Mouse (Mus musculus) CH12.LX (cell line): Measurements from ENCODE around the gene Ddx39.

Experiments used
- BHLHE40 ChIP-seq: IDR thresholded peaks from 2 replicates; pipeline ENCODE4 v1.6.1; 2011; ENCODE audit warnings: mild to moderate bottlenecking, low read depth, low read length, improper control_type of control experiment
- CTCF ChIP-seq, 2 experiments: IDR thresholded peaks in 1 of 2; conservative IDR thresholded peaks in 1 of 2; 2 replicates each; pipeline ENCODE4 v1.5.1; 2011 to 2012; ENCODE audit warnings: low read depth in 2 of 2, low read length in 2 of 2, improper control_type of control experiment in 1 of 2, inconsistent platforms in 1 of 2, mild to moderate bottlenecking in 1 of 2, moderate library complexity in 1 of 2
- EP300 ChIP-seq: IDR thresholded peaks from 2 replicates; pipeline ENCODE4 v1.6.1; 2011; ENCODE audit warnings: low read length, improper control_type of control experiment
- HCFC1 ChIP-seq: IDR thresholded peaks from 2 replicates; pipeline ENCODE4 v1.6.1; 2012; ENCODE audit warnings: low read depth, mild to moderate bottlenecking, inconsistent platforms, low read length, improper control_type of control experiment
- MAX ChIP-seq: IDR thresholded peaks from 2 replicates; pipeline ENCODE4 v1.6.1; 2011; ENCODE audit warnings: low read length, improper control_type of control experiment
- MEF2A ChIP-seq: IDR thresholded peaks from 2 replicates; pipeline ENCODE4 v1.6.1; 2014; ENCODE audit warnings: low read depth, mild to moderate bottlenecking, inconsistent platforms, low read length, improper control_type of control experiment, borderline replicate concordance
- MYC ChIP-seq: IDR thresholded peaks from 2 replicates; pipeline ENCODE4 v1.6.1; 2011; ENCODE audit warnings: low read depth, mild to moderate bottlenecking, improper control_type of control experiment, low read length
- POLR2A ChIP-seq: IDR thresholded peaks from 2 replicates; pipeline ENCODE4 v1.6.1; 2011; ENCODE audit warnings: low read depth, mild to moderate bottlenecking, improper control_type of control experiment, low read length
- POLR2AphosphoS2 ChIP-seq: IDR thresholded peaks from 2 replicates; pipeline ENCODE4 v1.6.1; 2011; ENCODE audit warnings: low read depth, low read length, improper control_type of control experiment
- RAD21 ChIP-seq: IDR thresholded peaks from 2 replicates; pipeline ENCODE4 v1.6.1; 2011; ENCODE audit warnings: low read depth, mild to moderate bottlenecking, low read length, improper control_type of control experiment, moderate library complexity
- ZKSCAN1 ChIP-seq: IDR thresholded peaks from 2 replicates; pipeline ENCODE4 v1.6.1; 2012; ENCODE audit warnings: low read depth, inconsistent platforms, low read length, improper control_type of control experiment, borderline replicate concordance
- ZMIZ1 ChIP-seq: IDR thresholded peaks from 2 replicates; pipeline ENCODE4 v1.6.1; 2012; ENCODE audit warnings: low read depth, mild to moderate bottlenecking, inconsistent platforms, low read length, improper control_type of control experiment

- TF ChIP-seq MAX (no peak), POLR2A (peak; percentile 56; the same call in 1 of the 2 replicates), CTCF (conservative IDR thresholded peaks at IDR 0.05 in 1 of 2, IDR thresholded peaks at IDR 0.05 in 1 of 2; ENCODE audit: low read depth in 2 of 2, low read length in 2 of 2) (no peak), MEF2A (no peak), POLR2AphosphoS2 (no peak), RAD21 (no peak), ZKSCAN1 (no peak), HCFC1 (no peak), EP300 (no peak), MYC (no peak), BHLHE40 (no peak), ZMIZ1 (no peak)
Observed at GRCm38 (mm10) chr8:83740976-83741741, 26.2 kb downstream of the Ddx39 start, which contains the start of gene Adgre5.
